Mouse (Mus musculus) G1E (cell line): ENCODE measurements around the gene Cilp2.

Source experiments
- CTCF ChIP-seq: IDR thresholded peaks from 2 replicates; pipeline ENCODE4 v1.5.1; 2012; ENCODE audit warnings: low read depth, low read length, inconsistent platforms, mixed read lengths
- GATA1 ChIP-seq: IDR thresholded peaks from 2 replicates; pipeline ENCODE4 v1.6.1; 2012; ENCODE audit warnings: borderline replicate concordance, low read length, inconsistent platforms, mixed read lengths
- POLR2AphosphoS5 ChIP-seq: IDR thresholded peaks from 2 replicates; pipeline ENCODE4 v1.6.1; 2012; ENCODE audit warnings: low read depth, low read length, inconsistent platforms; ENCODE audit not compliant: insufficient replicate concordance
- TAL1 ChIP-seq: conservative IDR thresholded peaks from 2 replicates; pipeline ENCODE4 v1.6.1; 2012; ENCODE audit warnings: low read depth, low read length, inconsistent platforms, mixed read lengths

DNA sequence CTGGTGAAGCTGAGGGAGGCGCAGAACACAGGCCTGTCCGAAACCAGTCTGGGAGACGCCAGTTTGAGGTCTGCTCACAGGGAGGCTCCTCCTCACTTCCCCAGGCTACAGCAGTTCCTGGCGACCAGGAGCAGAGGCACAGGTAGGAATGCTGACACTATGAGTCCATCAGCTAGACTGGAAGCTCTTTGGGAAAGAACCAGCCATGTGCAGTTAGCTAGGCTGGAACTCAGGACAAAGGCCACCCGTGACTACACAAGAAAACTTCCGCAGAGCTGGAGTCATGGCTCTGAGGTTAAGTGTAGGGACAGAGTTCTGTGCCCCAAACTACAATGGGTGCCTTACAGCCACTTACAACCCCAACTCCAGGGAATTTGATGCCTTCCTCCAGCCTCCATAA, 10.4 kb upstream of the Cilp2 start:
- TF ChIP-seq CTCF (no peak), GATA1 (no peak), POLR2AphosphoS5 (no peak), TAL1 (no peak)
